In the genomic region with DNA sequence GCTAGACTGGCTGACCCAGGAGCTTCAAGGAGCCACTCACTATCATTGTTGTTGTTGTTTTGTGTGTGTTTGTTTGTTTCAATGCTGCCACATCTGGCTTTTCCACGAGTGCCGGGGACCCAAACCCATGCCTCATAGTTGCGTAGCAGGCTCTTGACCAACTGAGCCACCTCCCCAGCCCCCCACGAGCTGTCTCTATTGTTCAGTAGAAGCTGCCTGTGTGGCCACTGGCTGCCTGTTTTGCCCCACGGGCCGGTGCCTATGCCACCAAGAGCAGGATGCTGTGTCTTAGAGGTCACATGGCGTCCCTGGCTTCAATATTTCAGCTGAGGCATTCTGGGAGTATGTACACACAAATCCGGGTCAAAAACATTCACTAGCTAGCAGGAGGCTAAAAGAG, we compare ENCODE assay signal across 10 mouse cellular contexts.
DNase-seq lines count a peak whose midpoint lies in the region; ATAC-seq lines count a peak whose summit lies in the region.
"Had no signal": no experiment of that assay in that cellular context is flagged by ENCODE, and none has a peak within 500 bp of the region (broad histone marks: within the 10 kb centered on the region; RNA-seq: fewer than 3 reads in every experiment).

No protein-coding gene starts in this region.

- no peaks in the 10 kb centered on the region for H3K36me3 ChIP-seq in kidney, embryonic 16.5 days (ENCODE audit: insufficient read depth, low read length)
- no peaks in the 10 kb centered on the region for H3K36me3 ChIP-seq in heart, embryonic 12.5 days
- no peaks in the 10 kb centered on the region for H3K36me3 ChIP-seq in limb, embryonic 12.5 days
- no peaks in the 10 kb centered on the region for H3K36me3 ChIP-seq in neural tube, embryonic 13.5 days
- H3K36me3 ChIP-seq: G1E had no signal

- DNase-seq in kidney, adult 11 months = no peak
- DNase-seq in right cerebral cortex, postnatal 10 days (ENCODE audit: low spot score in 2 of 2) = no peak
- DNase-seq in Muller cell, postnatal 12 days (ENCODE audit: inconsistent ontology term) = no peak

- 53% methylated on average over 8 of the region's 8 CpGs for WGBS in kidney, embryonic 16.5 days
- WGBS in heart, embryonic 12.5 days = 48% methylated on average over 8 of the region's 8 CpGs
- WGBS in limb, embryonic 12.5 days = 39% methylated on average over 8 of the region's 8 CpGs
- WGBS in neural tube, embryonic 13.5 days = 16% methylated on average over 8 of the region's 8 CpGs

- 0 out of 2 replicates have a peak overlapping the region, but pooled peaks have one; percentile 5 for H3K4me2 ChIP-seq in kidney, embryonic 16.5 days (replicated peaks; ENCODE audit: low read depth, low read length)
- peak overlapping the region; percentile 33 for H3K4me2 ChIP-seq in heart, embryonic 12.5 days
- H3K4me2 ChIP-seq in limb, embryonic 12.5 days = 0 out of 2 replicates have a peak overlapping the region, but pooled peaks have one; percentile 45
- H3K4me2 ChIP-seq in neural tube, embryonic 13.5 days = peak overlapping the region; percentile 45

- ATAC-seq in kidney, embryonic 16.5 days (ENCODE audit: low FRiP score, low TSS enrichment) = no peak
- ATAC-seq in heart, embryonic 12.5 days (ENCODE audit: insufficient number of reproducible peaks, low FRiP score) = peak; percentile 44; the same call in 1 of the 2 replicates
- ATAC-seq in limb, embryonic 12.5 days (ENCODE audit: insufficient number of reproducible peaks, insufficient read depth, low FRiP score, low TSS enrichment, low read depth) = no peak
- peak; percentile 24 for ATAC-seq in neural tube, embryonic 13.5 days (ENCODE audit: low read depth)
- ATAC-seq in erythroid progenitor cell, adult 5-6 weeks (replicated peaks; ENCODE audit: low FRiP score, poor library complexity, severe bottlenecking) = no peak

- H3K4me3 ChIP-seq in kidney, embryonic 16.5 days (ENCODE audit: low read length) = no peak overlapping the region
- H3K4me3 ChIP-seq in heart, embryonic 12.5 days = no peak overlapping the region
- H3K4me3 ChIP-seq in limb, embryonic 12.5 days (replicated peaks) = no peak overlapping the region
- H3K4me3 ChIP-seq in neural tube, embryonic 13.5 days = no peak overlapping the region
- H3K4me3 ChIP-seq: erythroblast, embryonic 14.5 days had no signal

- no peaks in the 10 kb centered on the region for H3K27me3 ChIP-seq in kidney, embryonic 16.5 days (ENCODE audit: insufficient read depth, low read length)
- no peaks in the 10 kb centered on the region for H3K27me3 ChIP-seq in heart, embryonic 12.5 days (replicated peaks)
- no peaks in the 10 kb centered on the region for H3K27me3 ChIP-seq in limb, embryonic 12.5 days
- no peaks in the 10 kb centered on the region for H3K27me3 ChIP-seq in neural tube, embryonic 13.5 days

- peak overlapping the region; percentile 91 for H3K27ac ChIP-seq in kidney, embryonic 16.5 days (ENCODE audit: low read length)
- H3K27ac ChIP-seq in heart, embryonic 12.5 days (ENCODE audit: poor library complexity, severe bottlenecking) = peak overlapping the region; percentile 91
- peak overlapping the region; percentile 96 for H3K27ac ChIP-seq in limb, embryonic 12.5 days
- H3K27ac ChIP-seq in neural tube, embryonic 13.5 days (replicated peaks) = peak overlapping the region; percentile 92

- H3K9ac ChIP-seq in kidney, embryonic 16.5 days (replicated peaks; ENCODE audit: low read length) = no peak overlapping the region; the same call in 1 of the 2 replicates
- peak overlapping the region; percentile 44; the same call in 1 of the 2 replicates for H3K9ac ChIP-seq in heart, embryonic 12.5 days
- 0 out of 2 replicates have a peak overlapping the region, but pooled peaks have one; percentile 40 for H3K9ac ChIP-seq in limb, embryonic 12.5 days (replicated peaks)
- H3K9ac ChIP-seq in neural tube, embryonic 13.5 days = peak overlapping the region; percentile 31; the same call in 1 of the 2 replicates

- H3K4me1 ChIP-seq in kidney, embryonic 16.5 days (ENCODE audit: insufficient read depth, low read length) = peaks cover 39% of the 10 kb centered on the region
- H3K4me1 ChIP-seq in heart, embryonic 12.5 days (replicated peaks) = peaks cover 36% of the 10 kb centered on the region
- H3K4me1 ChIP-seq in limb, embryonic 12.5 days (replicated peaks) = peaks cover 36% of the 10 kb centered on the region
- peaks cover 60% of the 10 kb centered on the region for H3K4me1 ChIP-seq in neural tube, embryonic 13.5 days (replicated peaks)

- H3K9me3 ChIP-seq in kidney, embryonic 16.5 days (ENCODE audit: low read length) = no peaks in the 10 kb centered on the region
- H3K9me3 ChIP-seq in heart, embryonic 12.5 days (replicated peaks) = no peaks in the 10 kb centered on the region
- H3K9me3 ChIP-seq in limb, embryonic 12.5 days = no peaks in the 10 kb centered on the region
- no peaks in the 10 kb centered on the region for H3K9me3 ChIP-seq in neural tube, embryonic 13.5 days

Comparison
In these comparisons a context has a peak if more than half of its experiments do, and no peak if none do; other contexts are left out.
1. ATAC-seq: peak in heart, embryonic 12.5 days (single experiment) and neural tube, embryonic 13.5 days (single experiment); none in kidney, embryonic 16.5 days (single experiment), limb, embryonic 12.5 days (single experiment) and erythroid progenitor cell, adult 5-6 weeks (single experiment).
2. Peak in every context shown above with its lines, with median percentiles within 50 percentile points of each other: H3K27ac ChIP-seq and H3K4me2 ChIP-seq.